Mouse (Mus musculus) natural killer cell, adult 2 months (primary cell): Measurements from ENCODE around the gene Eef2k.
"Not testable (repeated sequence)": the region's sequence is repeated elsewhere in the genome, so short reads cannot be mapped to it uniquely, and the experiment has no call there.

Experiments used
- DNase-seq, 2 experiments: peaks; one replicate each; pipeline ENCODE4 v3.0.0; 2022; ENCODE audit warnings: low spot score in 2 of 2

Eef2k gene

DNA sequence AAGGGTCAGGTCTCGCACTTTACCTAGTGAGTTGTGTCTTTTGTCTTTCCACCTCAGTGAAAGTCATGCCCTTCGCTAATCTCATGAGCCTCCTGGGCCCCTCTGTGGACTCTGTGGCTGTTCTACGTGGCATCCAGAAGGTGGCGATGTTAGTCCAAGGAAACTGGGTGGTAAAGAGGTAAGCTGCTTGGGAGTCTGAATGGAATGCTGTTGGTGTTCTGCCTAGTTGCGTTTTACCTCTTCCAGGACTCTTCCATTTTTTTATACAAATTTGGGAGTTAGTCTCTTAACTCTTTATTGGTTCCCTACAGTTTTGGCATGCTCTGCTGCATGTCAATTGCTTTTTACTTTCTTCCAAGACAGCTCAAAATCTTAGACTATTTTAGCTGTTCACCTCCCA is 92.1 kb downstream of the Eef2k start:
- DNase-seq: peak; percentile 29 to 45

DNA sequence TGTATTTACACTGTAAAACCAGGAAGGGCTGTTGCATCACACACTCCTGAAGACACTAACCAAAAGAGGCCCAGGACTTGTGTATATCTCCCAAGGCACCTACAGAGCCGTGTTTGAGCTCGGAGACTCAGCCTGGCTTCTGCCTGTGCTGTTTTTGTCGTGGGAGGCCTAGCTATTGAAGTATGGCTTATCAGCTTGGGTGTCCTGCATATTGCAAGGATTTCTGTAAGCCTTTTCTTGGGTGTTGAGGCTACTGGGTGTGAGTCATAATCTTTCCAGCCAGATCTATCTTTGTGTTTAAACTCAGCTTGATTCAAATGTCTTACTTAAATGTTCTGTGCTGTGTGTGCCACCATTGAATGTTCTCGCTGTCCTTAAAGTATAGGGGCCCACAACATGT is 93.9 kb downstream of the Eef2k start:
- DNase-seq: no peak

DNA sequence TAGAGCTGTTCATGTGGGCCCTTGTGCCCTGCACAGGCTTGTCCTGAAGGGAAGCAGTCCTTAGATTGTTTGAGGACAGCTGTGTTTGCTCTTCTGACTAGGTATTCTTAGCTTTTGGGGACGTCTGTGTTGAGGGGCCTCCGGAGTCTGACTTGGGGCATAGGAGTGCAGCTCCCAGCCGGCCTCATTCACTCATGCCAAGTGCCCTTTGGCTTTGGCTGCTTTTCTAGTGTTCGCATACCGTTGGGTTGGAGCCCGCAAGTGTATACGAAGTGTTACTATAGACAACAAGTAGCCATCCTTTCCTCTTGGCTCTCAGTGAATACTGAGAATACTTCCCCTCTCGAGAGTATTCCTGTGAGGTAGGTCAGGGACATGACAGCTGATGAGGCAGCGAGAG is 95.6 kb downstream of the Eef2k start:
- no peak for DNase-seq

DNA sequence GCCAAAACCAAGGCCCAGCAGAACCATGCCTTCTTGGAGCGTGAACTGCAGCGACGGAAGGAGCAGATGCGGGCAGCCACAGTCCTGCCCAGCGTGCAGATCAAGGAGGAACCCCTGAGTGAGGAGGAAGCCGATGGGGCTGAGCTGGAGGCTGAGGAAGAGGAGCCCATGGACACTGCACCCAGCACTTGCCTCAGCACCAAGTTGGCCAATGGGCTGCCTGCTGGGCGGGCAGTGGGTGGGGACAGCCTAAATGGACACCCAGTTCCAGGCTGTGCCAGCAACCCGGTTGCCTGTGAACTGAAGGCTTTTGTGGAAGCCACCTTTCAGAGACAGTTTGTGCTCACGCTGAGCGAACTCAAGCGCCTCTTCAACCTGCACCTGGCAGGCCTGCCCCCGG is 97.7 kb downstream of the Eef2k start:
- DNase-seq: no peak

DNA sequence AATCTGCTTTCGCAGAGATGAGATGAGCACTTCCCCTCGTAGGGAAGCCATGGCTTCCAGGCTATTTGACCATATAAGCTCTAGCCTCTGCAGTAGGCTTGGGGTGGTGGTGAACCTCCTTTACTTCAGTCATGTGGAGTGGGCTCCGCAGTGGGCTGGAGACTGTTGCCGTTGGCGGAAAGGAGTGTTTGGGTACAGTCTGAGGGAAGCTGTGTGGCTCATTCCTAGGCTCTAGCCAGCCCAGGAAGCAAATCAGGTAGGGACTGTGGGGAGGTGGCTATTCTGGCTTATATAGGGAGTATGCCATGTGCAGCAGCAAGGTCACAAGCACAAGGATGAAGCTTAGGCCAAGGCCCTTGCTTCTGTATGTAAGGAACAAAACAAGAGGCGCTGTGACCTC is 98.6 kb downstream of the Eef2k start:
- no peak for DNase-seq

DNA sequence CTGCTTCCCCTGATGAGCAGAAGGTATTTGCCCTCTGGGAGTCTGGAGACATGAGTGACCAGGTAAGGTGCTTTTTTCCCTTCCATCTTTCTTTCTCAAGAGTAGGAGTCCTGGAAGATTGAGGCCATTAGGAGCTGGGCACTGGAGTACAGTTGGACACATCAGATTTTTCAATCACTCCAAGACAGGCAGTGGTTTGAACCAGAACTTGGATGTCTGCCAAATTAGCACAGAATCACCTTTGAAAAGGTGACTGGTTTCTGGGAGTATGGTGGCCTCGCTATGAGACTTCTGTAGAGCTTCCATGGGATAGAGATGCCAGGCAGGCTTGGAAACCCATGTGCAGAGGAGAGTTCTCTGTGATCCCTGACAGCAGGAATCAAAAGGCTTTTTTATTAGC is 99.9 kb downstream of the Eef2k start:
- no peak for DNase-seq

DNA sequence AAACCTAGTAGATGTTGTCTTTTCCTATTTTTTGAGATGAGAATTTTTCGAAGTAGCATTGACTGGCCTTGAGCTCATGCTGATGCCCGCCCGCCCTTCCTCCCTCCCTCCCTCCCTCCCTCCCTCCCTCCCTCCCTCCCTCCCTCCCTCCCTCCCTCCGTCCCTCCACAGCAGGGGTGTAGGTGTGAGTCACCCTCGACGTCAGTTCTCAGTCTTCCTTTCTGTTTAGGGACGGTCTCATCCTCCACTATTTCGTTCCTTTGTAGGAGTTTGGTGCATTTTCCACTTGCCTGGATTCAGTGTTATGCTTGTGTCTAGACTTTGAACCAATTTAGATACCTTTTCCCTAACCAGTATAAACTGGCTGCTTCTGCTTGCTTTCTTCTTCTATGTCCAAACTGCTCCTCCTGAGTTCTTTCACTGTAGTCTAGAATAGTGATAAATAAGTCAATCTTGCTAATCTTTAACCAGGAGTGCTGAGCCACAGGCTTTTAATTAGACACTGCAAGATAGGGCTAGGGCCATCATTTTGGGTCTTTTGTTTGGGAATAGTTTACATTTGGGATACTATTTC is 101.4 kb downstream of the Eef2k start:
- DNase-seq: no peak

DNA sequence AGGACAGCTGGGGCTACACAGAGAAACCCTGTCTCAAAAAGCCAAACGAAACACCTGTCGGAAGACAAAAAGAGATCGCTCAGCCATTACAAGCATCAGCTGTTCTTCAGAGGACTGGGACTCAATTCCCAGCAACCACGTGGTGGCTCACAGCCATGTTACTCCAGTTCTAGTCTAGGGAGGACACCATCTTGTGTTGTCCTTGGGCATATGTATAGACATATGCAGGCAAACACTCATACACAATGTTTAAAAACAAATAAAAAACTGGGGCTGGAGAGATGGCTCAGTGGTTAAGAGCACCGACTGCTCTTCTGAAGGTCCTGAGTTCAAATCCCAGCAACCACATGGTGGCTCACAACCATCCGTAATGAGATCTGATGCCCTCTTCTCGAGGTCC is 111.0 kb downstream of the Eef2k start:
- not testable (repeated sequence) for DNase-seq
